Mouse (Mus musculus) testis, adult 2 months (tissue): ENCODE measurements at regions not wholly inside any gene's neighbourhood (a gene's known extent, or its start where the extent isn't known, plus 50 kb on each side); places are given as distances from the start of the nearest gene placed in this dataset.

ENCODE experiments used
- H3K27ac ChIP-seq: fragments of 200-500 bp; 2 replicates; pipeline ENCODE4 v1.5.1; 2012; ENCODE audit warnings: low read depth, low read length; ENCODE audit not compliant: control insufficient read depth, insufficient read depth
- H3K27me3 ChIP-seq: fragments of 200-500 bp; 2 replicates; pipeline ENCODE4 v1.6.1; 2012; ENCODE audit warnings: mild to moderate bottlenecking, low read length, moderate library complexity; ENCODE audit not compliant: control insufficient read depth, insufficient read depth
- H3K36me3 ChIP-seq: fragments of 200-500 bp; 2 replicates; pipeline ENCODE4 v1.6.1; 2012; ENCODE audit warnings: mild to moderate bottlenecking, low read length; ENCODE audit not compliant: control insufficient read depth, insufficient read depth
- H3K4me1 ChIP-seq: fragments of 200-500 bp; 2 replicates; pipeline ENCODE4 v1.6.1; 2012; ENCODE audit warnings: low read length; ENCODE audit not compliant: control insufficient read depth, insufficient read depth
- H3K4me3 ChIP-seq: fragments of 200-500 bp; 2 replicates; pipeline ENCODE4 v1.5.1; 2012; ENCODE audit warnings: low read depth, mild to moderate bottlenecking, low read length, moderate library complexity, mixed read lengths; ENCODE audit not compliant: control insufficient read depth
- CTCF ChIP-seq: fragments of 200-500 bp; IDR thresholded peaks from 2 replicates; pipeline ENCODE4 v1.5.1; 2012; ENCODE audit warnings: low read depth, mild to moderate bottlenecking, inconsistent platforms, low read length, moderate library complexity; ENCODE audit not compliant: control insufficient read depth, insufficient read depth, insufficient replicate concordance
- POLR2A ChIP-seq: fragments of 200-500 bp; IDR thresholded peaks from 2 replicates; pipeline ENCODE4 v1.6.1; 2012; ENCODE audit warnings: low read depth, mild to moderate bottlenecking, inconsistent platforms, low read length, moderate library complexity; ENCODE audit not compliant: control insufficient read depth

GRCm38 (mm10) chr3:66570342-66570741 is 273.7 kb upstream of the Veph1 start:
- Histone ChIP-seq H3K4me1 (peaks cover 5% of the 10 kb centered on the region; the same call in 1 of the 2 replicates), H3K27ac (no peak overlapping the region), H3K36me3 (no peaks in the 10 kb centered on the region), H3K27me3 (no peaks in the 10 kb centered on the region), H3K4me3 (no peak overlapping the region)
- TF ChIP-seq POLR2A: no peak
- peak; percentile 82; the same call in 1 of the 2 replicates for TF ChIP-seq CTCF

- TF ChIP-seq CTCF: no peak
- TF ChIP-seq POLR2A: no peak
- Histone ChIP-seq H3K4me1 (no peaks in the 10 kb centered on the region), H3K27me3 (no peaks in the 10 kb centered on the region)
These were observed 267.9 kb upstream of the Veph1 start for GRCm38 (mm10) chr3:66564268-66565245.

GRCm38 (mm10) chr3:66563329-66563728 is 266.7 kb upstream of the Veph1 start:
- Histone ChIP-seq H3K36me3 (no peaks in the 10 kb centered on the region), H3K4me3 (peak overlapping the region; percentile 28; the same call in 1 of the 2 replicates), H3K27ac (no peak overlapping the region), H3K4me1 (no peaks in the 10 kb centered on the region), H3K27me3 (no peaks in the 10 kb centered on the region)
- TF ChIP-seq POLR2A (no peak), CTCF (no peak)

More at GRCm38 (mm10) chr3:66564268-66565245, 267.9 kb upstream of the Veph1 start:
- no peaks in the 10 kb centered on the region for H3K36me3 ChIP-seq
- H3K27ac ChIP-seq: no peak overlapping the region
- no peak overlapping the region for H3K4me3 ChIP-seq

- no peak overlapping the region for H3K27ac ChIP-seq
- TF ChIP-seq POLR2A (no peak), CTCF (no peak)
- no peaks in the 10 kb centered on the region for H3K36me3 ChIP-seq
- H3K4me3 ChIP-seq: no peak overlapping the region
- no peaks in the 10 kb centered on the region for H3K27me3 ChIP-seq
- no peaks in the 10 kb centered on the region for H3K4me1 ChIP-seq
These were observed 258.9 kb upstream of the Veph1 start for GRCm38 (mm10) chr3:66555538-66555937.

DNA sequence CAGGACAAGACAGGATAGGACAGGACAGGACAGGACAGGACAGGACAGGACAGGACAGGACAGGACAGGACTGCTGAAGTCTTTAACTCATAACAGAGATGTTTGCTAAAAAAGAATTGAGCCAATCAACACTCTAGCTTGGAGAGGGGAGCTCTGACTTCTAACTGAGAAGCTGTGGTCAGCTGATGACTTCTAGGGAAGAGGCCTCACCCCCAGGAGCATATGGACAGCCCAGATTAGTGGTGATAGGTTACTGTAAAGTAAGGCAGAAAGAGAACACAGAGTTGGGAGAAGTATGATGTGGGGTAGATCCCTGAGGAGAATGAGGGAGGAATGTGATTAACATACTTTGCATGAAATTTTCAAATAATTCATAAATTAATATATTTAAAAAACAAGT is 254.3 kb upstream of the Veph1 start:
- TF ChIP-seq CTCF: no peak
- TF ChIP-seq POLR2A: no peak

DNA sequence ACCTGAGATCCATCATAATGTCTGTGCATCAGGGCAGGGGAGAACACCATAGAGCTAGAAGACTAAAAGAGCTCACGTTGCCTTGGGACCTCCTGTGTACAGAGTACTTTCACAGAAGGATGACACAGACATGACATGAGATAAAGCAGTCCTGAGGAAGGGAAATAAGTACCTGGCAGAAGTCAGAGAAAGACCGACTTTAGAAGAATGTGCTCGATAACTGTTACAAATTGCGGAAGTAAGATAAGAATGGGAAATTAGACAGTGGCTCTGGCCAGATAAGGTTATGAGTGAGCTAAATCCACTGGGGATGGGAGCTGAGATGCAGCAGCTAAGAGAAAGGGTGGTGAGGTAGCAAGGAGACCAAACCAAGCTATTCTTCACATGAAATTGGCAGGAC is 249.9 kb upstream of the Veph1 start:
- H3K4me3 ChIP-seq: no peak overlapping the region
- TF ChIP-seq CTCF (no peak), POLR2A (no peak)
- H3K36me3 ChIP-seq: no peaks in the 10 kb centered on the region
- no peaks in the 10 kb centered on the region for H3K4me1 ChIP-seq
- no peak overlapping the region for H3K27ac ChIP-seq
- H3K27me3 ChIP-seq: no peaks in the 10 kb centered on the region

More for the DNA sequence above, 254.3 kb upstream of the Veph1 start:
- no peak overlapping the region for H3K4me3 ChIP-seq
- H3K36me3 ChIP-seq: no peaks in the 10 kb centered on the region
- no peaks in the 10 kb centered on the region for H3K4me1 ChIP-seq
- H3K27ac ChIP-seq: no peak overlapping the region
- no peaks in the 10 kb centered on the region for H3K27me3 ChIP-seq

DNA sequence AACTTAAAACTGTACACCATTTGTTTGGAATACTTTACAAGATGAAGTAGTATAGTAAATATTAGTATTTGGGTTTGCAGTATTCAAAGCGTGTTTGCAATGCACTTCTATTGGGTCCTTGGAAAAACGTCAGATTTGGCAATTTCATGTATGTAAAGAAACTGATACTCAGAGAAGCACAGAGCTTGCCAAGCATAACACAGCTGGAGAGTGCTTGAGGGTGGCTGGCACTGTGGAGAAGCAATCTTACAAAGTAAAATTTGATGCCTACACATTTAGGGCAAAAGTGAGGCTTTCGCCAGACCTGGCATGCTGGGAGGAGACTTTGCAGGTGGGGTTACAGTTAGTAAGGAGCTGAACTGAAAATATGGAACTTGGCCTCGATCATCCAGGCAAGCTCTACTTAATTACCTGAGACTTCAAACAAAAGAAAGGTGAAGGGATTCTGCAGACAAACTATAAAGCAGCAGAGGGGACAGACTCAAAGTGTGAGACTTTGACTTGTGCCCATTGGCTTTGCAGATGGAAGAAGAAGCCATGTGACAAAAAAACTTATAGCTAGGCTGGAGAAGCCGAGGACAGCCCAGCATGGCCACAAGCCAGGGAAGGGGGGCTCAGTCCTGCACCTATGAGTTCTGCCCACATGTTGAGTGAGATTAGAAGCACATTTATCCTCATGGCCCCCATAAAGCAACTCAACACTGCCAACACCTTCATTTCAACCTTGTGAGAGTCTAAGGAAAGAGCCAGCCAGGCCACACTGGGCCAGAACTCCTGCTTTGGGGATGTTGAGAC is 247.7 kb upstream of the Veph1 start:
- Histone ChIP-seq H3K4me3 (no peak overlapping the region), H3K27ac (no peak overlapping the region), H3K36me3 (no peaks in the 10 kb centered on the region), H3K27me3 (no peaks in the 10 kb centered on the region), H3K4me1 (no peaks in the 10 kb centered on the region)
- TF ChIP-seq CTCF (no peak), POLR2A (no peak)
